Mouse (Mus musculus): ENCODE results near the gene Ano8.
"Not testable (repeated sequence)": the region's sequence is repeated elsewhere in the genome, so short reads cannot be mapped to it uniquely, and the experiment has no call there.

The Ano8 gene

GRCm38 (mm10) chr8:71485142-71486135 is at the start of gene Ano8:
TSS of gene Ano8 (minus strand) at chr8:71485963.
- DNase-seq (ENCODE audit: low spot score) = peak; percentile 85

- no peak for DNase-seq (ENCODE audit: low spot score)
Observed at GRCm38 (mm10) chr8:71534263-71534810, 48.6 kb upstream of the Ano8 start.

- not testable (repeated sequence) for DNase-seq (ENCODE audit: low spot score)
Observed at GRCm38 (mm10) chr8:71530735-71531467, 45.1 kb upstream of the Ano8 start.

GRCm38 (mm10) chr8:71528362-71529073 is 42.8 kb upstream of the Ano8 start:
- DNase-seq (ENCODE audit: low spot score) = no peak

GRCm38 (mm10) chr8:71527162-71527870 is 41.6 kb upstream of the Ano8 start:
- DNase-seq (ENCODE audit: low spot score) = no peak

GRCm38 (mm10) chr8:71526272-71526671 is 40.5 kb upstream of the Ano8 start:
- DNase-seq (ENCODE audit: low spot score) = no peak

- no peak for DNase-seq (ENCODE audit: low spot score)
Observed at GRCm38 (mm10) chr8:71525226-71526050, 39.7 kb upstream of the Ano8 start, which contains the start of gene Ccdc194. TSS of gene Ccdc194 (minus strand) at chr8:71525711.

GRCm38 (mm10) chr8:71521634-71522033 is 35.9 kb upstream of the Ano8 start:
- peak; percentile 96 for DNase-seq (ENCODE audit: low spot score)

GRCm38 (mm10) chr8:71519037-71519825 is 33.5 kb upstream of the Ano8 start:
- not testable (repeated sequence) for DNase-seq (ENCODE audit: low spot score)

GRCm38 (mm10) chr8:71516786-71517185 is 31.0 kb upstream of the Ano8 start:
- no peak for DNase-seq (ENCODE audit: low spot score)

- DNase-seq (ENCODE audit: low spot score) = no peak
Observed at GRCm38 (mm10) chr8:71515043-71515442, 29.3 kb upstream of the Ano8 start.

- DNase-seq (ENCODE audit: low spot score) = no peak
Observed at GRCm38 (mm10) chr8:71513018-71513754, 27.4 kb upstream of the Ano8 start.

- DNase-seq (ENCODE audit: low spot score) = no peak
Observed at GRCm38 (mm10) chr8:71511644-71512043, 25.9 kb upstream of the Ano8 start, which contains the start of gene Plvap. TSS of gene Plvap (minus strand) at chr8:71511752.

- DNase-seq (ENCODE audit: low spot score) = no peak
Observed at GRCm38 (mm10) chr8:71509316-71509715, 23.6 kb upstream of the Ano8 start.

GRCm38 (mm10) chr8:71507589-71508104 is 21.9 kb upstream of the Ano8 start:
- DNase-seq (ENCODE audit: low spot score) = peak; percentile 82

- DNase-seq (ENCODE audit: low spot score) = peak; percentile 48
Observed at GRCm38 (mm10) chr8:71505979-71506378, 20.2 kb upstream of the Ano8 start.

GRCm38 (mm10) chr8:71505326-71505725 is 19.6 kb upstream of the Ano8 start:
- no peak for DNase-seq (ENCODE audit: low spot score)

- no peak for DNase-seq (ENCODE audit: low spot score)
Observed at GRCm38 (mm10) chr8:71504349-71504748, 18.6 kb upstream of the Ano8 start.

Measured in ovary, postnatal 36 days (tissue).